Mouse (Mus musculus) lung, adult 2 months (tissue): Measurements from ENCODE around the gene Wdr81.

Source experiments
- CTCF ChIP-seq: fragments of 200-500 bp; IDR thresholded peaks from 2 replicates; pipeline ENCODE4 v1.5.1; 2011; ENCODE audit warnings: mild to moderate bottlenecking, low read length, control low read depth; ENCODE audit not compliant: insufficient read depth
- POLR2A ChIP-seq: fragments of 200-500 bp; IDR thresholded peaks from 2 replicates; pipeline ENCODE4 v1.6.1; 2011; ENCODE audit warnings: low read depth, mild to moderate bottlenecking, control low read depth, low read length, borderline replicate concordance; ENCODE audit errors: extremely low read depth

DNA sequence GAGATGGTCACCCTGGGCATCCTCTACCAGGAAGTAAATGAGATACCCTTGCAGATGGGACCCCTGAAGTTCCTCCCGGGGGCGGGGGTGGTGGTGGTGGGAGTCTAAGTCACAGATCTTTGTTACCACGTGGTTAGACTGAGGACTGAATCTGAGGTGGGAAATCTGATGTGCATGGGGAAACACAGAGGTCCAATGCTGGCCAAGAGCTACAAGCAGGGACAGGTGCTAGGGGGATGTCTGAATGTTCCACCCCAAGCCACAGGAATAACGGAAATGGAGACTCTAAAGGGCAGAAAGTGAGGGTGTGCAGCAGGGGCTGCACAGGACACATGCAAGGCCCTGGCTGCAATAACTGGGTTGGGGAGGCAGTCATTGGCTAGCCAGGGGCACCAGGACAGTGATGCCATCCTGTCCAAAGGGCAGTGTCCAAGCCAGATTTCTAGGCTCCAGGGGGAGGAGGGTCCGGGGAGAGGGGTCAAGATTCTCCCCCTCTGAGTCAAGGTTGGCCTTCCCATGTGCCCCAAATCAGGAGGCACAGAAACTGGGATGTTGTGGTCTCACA is 33.6 kb downstream of the Wdr81 start:
- TF ChIP-seq CTCF = no peak
- TF ChIP-seq POLR2A = no peak
